Comparison of ENCODE assay signal across 22 mouse cellular contexts in genomic region chr10:88151658-88152057, GRCm38 (mm10).
"Had no signal": no experiment of that assay in that cellular context is flagged by ENCODE, and none has a peak within 500 bp of the region (broad histone marks: within the 10 kb centered on the region; RNA-seq: fewer than 3 reads in every experiment).

No protein-coding gene starts in this region.

- H3K27me3 ChIP-seq: kidney, embryonic 15.5 days; limb, embryonic 13.5 days; liver, embryonic 12.5 days; liver, embryonic 15.5 days; lung, embryonic 15.5 days; megakaryocyte, embryonic 14.5 days; midbrain, embryonic 15.5 days; neural tube, embryonic 13.5 days had no signal

- H3K4me3 ChIP-seq: kidney, embryonic 15.5 days; limb, embryonic 10.5 days; limb, embryonic 13.5 days; liver, embryonic 12.5 days; liver, embryonic 15.5 days; lung, embryonic 15.5 days; megakaryocyte, embryonic 14.5 days; midbrain, embryonic 10.5 days; midbrain, embryonic 15.5 days; neural tube, embryonic 13.5 days had no signal

- ATAC-seq: liver, embryonic 12.5 days; midbrain, embryonic 15.5 days had no signal

- H3K4me2 ChIP-seq: kidney, embryonic 15.5 days; limb, embryonic 13.5 days; liver, embryonic 12.5 days; liver, embryonic 15.5 days; lung, embryonic 15.5 days; midbrain, embryonic 15.5 days; neural tube, embryonic 13.5 days had no signal

- H3K9ac ChIP-seq: kidney, embryonic 15.5 days; limb, embryonic 13.5 days; liver, embryonic 12.5 days; liver, embryonic 15.5 days; lung, embryonic 15.5 days; midbrain, embryonic 15.5 days; neural tube, embryonic 13.5 days had no signal

- H3K9me3 ChIP-seq: kidney, embryonic 15.5 days; limb, embryonic 10.5 days; limb, embryonic 13.5 days; liver, embryonic 12.5 days; liver, embryonic 15.5 days; lung, embryonic 15.5 days; megakaryocyte, embryonic 14.5 days; midbrain, embryonic 10.5 days; midbrain, embryonic 15.5 days; neural tube, embryonic 13.5 days had no signal

- DNase-seq: kidney, adult 8-10 months; kidney, postnatal 10 days; kidney, postnatal 36 days; layer of hippocampus, postnatal 36 days; liver; lung, adult 18-20 months; lung, postnatal 10 days; lung, postnatal 36 days; retina, postnatal 1 day; right cerebral cortex, postnatal 14 days; thymus, adult 18-20 months; thymus, postnatal 36 days had no signal

- H3K27ac ChIP-seq: kidney, embryonic 15.5 days; limb, embryonic 10.5 days; limb, embryonic 13.5 days; liver, embryonic 12.5 days; liver, embryonic 15.5 days; lung, embryonic 15.5 days; midbrain, embryonic 10.5 days; midbrain, embryonic 15.5 days; neural tube, embryonic 13.5 days had no signal
